Mouse (Mus musculus): ENCODE data around the gene Tanc1. TPM values are rescaled to one million over a fixed set of nuclear protein-coding genes. Genes with fewer than 3 reads are reported as not detected.

The Tanc1 gene
- polyA plus RNA-seq, 1 experiment from 2014 or later: 33.0 TPM

GRCm38 (mm10) chr2:59733410-59733809, 121.6 kb downstream of the Tanc1 start:
- no peak overlapping the region for H3K4me2 ChIP-seq (ENCODE audit: low read depth, low read length)
- H3K36me3 ChIP-seq (ENCODE audit: control insufficient read depth, insufficient read depth, low read length): no peaks in the 10 kb centered on the region
- H3K27me3 ChIP-seq (ENCODE audit: control insufficient read depth, insufficient read depth, low read length): no peaks in the 10 kb centered on the region
- H3K4me1 ChIP-seq (ENCODE audit: control insufficient read depth, insufficient read depth, low read length): peaks cover 4% of the 10 kb centered on the region
- 54% methylated on average over 5 of the region's 5 CpGs for WGBS
- H3K4me3 ChIP-seq (replicated peaks; ENCODE audit: low read length): no peak overlapping the region
- H3K27ac ChIP-seq (ENCODE audit: low read length): 0 out of 2 replicates have a peak overlapping the region, but pooled peaks have one; percentile 5
- H3K9me3 ChIP-seq (replicated peaks; ENCODE audit: control insufficient read depth, low read length): no peaks in the 10 kb centered on the region
- no peak for ATAC-seq (ENCODE audit: insufficient read depth, low FRiP score)
- H3K9ac ChIP-seq (ENCODE audit: low read length): no peak overlapping the region

GRCm38 (mm10) chr2:59736401-59736898, 124.6 kb downstream of the Tanc1 start:
- peaks cover 4% of the 10 kb centered on the region for H3K4me1 ChIP-seq (ENCODE audit: control insufficient read depth, insufficient read depth, low read length)
- no peak overlapping the region for H3K4me3 ChIP-seq (replicated peaks; ENCODE audit: low read length)
- no peaks in the 10 kb centered on the region for H3K9me3 ChIP-seq (replicated peaks; ENCODE audit: control insufficient read depth, low read length)
- H3K27me3 ChIP-seq (ENCODE audit: control insufficient read depth, insufficient read depth, low read length): no peaks in the 10 kb centered on the region
- no peak for ATAC-seq (ENCODE audit: insufficient read depth, low FRiP score)
- H3K27ac ChIP-seq (ENCODE audit: low read length): no peak overlapping the region
- 56% methylated on average over 10 of the region's 10 CpGs for WGBS
- H3K36me3 ChIP-seq (ENCODE audit: control insufficient read depth, insufficient read depth, low read length): no peaks in the 10 kb centered on the region
- H3K9ac ChIP-seq (ENCODE audit: low read length): no peak overlapping the region
- H3K4me2 ChIP-seq (ENCODE audit: low read depth, low read length): no peak overlapping the region

DNA sequence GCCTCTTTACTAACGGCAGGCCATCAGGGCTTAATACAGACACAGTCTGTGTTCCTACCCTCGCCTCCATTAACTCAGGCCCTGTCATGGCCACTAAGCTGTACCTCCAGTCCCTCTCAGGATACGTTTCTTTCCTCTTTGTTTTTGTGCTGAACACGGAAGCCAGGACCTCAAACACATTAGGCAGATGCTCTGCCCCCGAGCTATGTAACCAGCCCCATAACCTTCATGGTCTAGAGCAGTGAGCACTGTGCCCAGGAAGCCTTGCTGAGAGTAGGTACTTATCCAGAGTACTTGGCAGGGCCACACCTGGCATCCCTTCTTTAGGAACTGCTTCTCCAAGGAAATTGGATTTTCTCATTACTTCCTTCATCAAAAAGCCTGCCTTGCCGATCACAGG, 125.5 kb downstream of the Tanc1 start:
- no peaks in the 10 kb centered on the region for H3K9me3 ChIP-seq (replicated peaks; ENCODE audit: control insufficient read depth, low read length)
- H3K4me1 ChIP-seq (ENCODE audit: control insufficient read depth, insufficient read depth, low read length): peaks cover 10% of the 10 kb centered on the region
- H3K4me3 ChIP-seq (replicated peaks; ENCODE audit: low read length): no peak overlapping the region
- H3K9ac ChIP-seq (ENCODE audit: low read length): no peak overlapping the region
- no peaks in the 10 kb centered on the region for H3K27me3 ChIP-seq (ENCODE audit: control insufficient read depth, insufficient read depth, low read length)
- no peaks in the 10 kb centered on the region for H3K36me3 ChIP-seq (ENCODE audit: control insufficient read depth, insufficient read depth, low read length)
- H3K27ac ChIP-seq (ENCODE audit: low read length): no peak overlapping the region
- 87% methylated on average over 6 of the region's 6 CpGs for WGBS
- no peak for ATAC-seq (ENCODE audit: insufficient read depth, low FRiP score)
- H3K4me2 ChIP-seq (ENCODE audit: low read depth, low read length): no peak overlapping the region

DNA sequence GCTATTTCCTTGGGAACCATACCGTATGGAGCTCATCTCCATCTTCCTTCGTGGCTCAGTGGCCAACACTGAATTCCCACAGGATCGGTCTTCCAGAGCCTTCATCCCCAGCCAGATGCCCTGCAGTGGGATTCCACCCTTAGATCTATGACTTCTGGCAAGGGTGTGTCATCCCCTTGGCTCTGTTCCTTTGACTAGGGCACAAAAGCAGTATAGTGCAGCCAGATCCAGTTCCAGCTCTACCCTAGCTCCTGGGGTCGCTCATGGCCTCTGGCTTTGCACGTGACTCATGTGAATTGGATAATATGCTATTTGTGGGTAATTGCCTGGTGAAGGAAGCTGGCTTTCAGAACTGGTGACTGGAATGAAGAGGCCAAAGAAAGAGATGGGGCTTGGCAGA, 126.5 kb downstream of the Tanc1 start:
- peaks cover 10% of the 10 kb centered on the region for H3K4me1 ChIP-seq (ENCODE audit: control insufficient read depth, insufficient read depth, low read length)
- H3K36me3 ChIP-seq (ENCODE audit: control insufficient read depth, insufficient read depth, low read length): no peaks in the 10 kb centered on the region
- no peak overlapping the region for H3K9ac ChIP-seq (ENCODE audit: low read length)
- no peak overlapping the region for H3K4me2 ChIP-seq (ENCODE audit: low read depth, low read length)
- H3K9me3 ChIP-seq (replicated peaks; ENCODE audit: control insufficient read depth, low read length): no peaks in the 10 kb centered on the region
- no peaks in the 10 kb centered on the region for H3K27me3 ChIP-seq (ENCODE audit: control insufficient read depth, insufficient read depth, low read length)
- no peak overlapping the region for H3K4me3 ChIP-seq (replicated peaks; ENCODE audit: low read length)
- WGBS: 82% methylated on average over 5 of the region's 5 CpGs
- H3K27ac ChIP-seq (ENCODE audit: low read length): no peak overlapping the region
- no peak for ATAC-seq (ENCODE audit: insufficient read depth, low FRiP score)

GRCm38 (mm10) chr2:59739036-59739435, 127.2 kb downstream of the Tanc1 start:
- peaks cover 10% of the 10 kb centered on the region for H3K4me1 ChIP-seq (ENCODE audit: control insufficient read depth, insufficient read depth, low read length)
- no peaks in the 10 kb centered on the region for H3K9me3 ChIP-seq (replicated peaks; ENCODE audit: control insufficient read depth, low read length)
- H3K27ac ChIP-seq (ENCODE audit: low read length): no peak overlapping the region
- WGBS: 75% methylated on average over 8 of the region's 8 CpGs
- H3K4me3 ChIP-seq (replicated peaks; ENCODE audit: low read length): no peak overlapping the region
- no peak for ATAC-seq (ENCODE audit: insufficient read depth, low FRiP score)
- no peaks in the 10 kb centered on the region for H3K36me3 ChIP-seq (ENCODE audit: control insufficient read depth, insufficient read depth, low read length)
- no peak overlapping the region for H3K4me2 ChIP-seq (ENCODE audit: low read depth, low read length)
- no peak overlapping the region for H3K9ac ChIP-seq (ENCODE audit: low read length)
- no peaks in the 10 kb centered on the region for H3K27me3 ChIP-seq (ENCODE audit: control insufficient read depth, insufficient read depth, low read length)

GRCm38 (mm10) chr2:59742500-59743116, 130.8 kb downstream of the Tanc1 start:
- WGBS: 61% methylated on average over 12 of the region's 12 CpGs
- Histone ChIP-seq H3K27ac (ENCODE audit: low read length) (peak overlapping the region; percentile 15; the same call in 1 of the 2 replicates), H3K9me3 (replicated peaks; ENCODE audit: control insufficient read depth, low read length) (no peaks in the 10 kb centered on the region), H3K4me3 (replicated peaks; ENCODE audit: low read length) (no peak overlapping the region), H3K9ac (ENCODE audit: low read length) (no peak overlapping the region), H3K27me3 (ENCODE audit: control insufficient read depth, insufficient read depth, low read length) (no peaks in the 10 kb centered on the region), H3K4me2 (ENCODE audit: low read depth, low read length) (no peak overlapping the region), H3K36me3 (ENCODE audit: control insufficient read depth, insufficient read depth, low read length) (no peaks in the 10 kb centered on the region), H3K4me1 (ENCODE audit: control insufficient read depth, insufficient read depth, low read length) (peaks cover 14% of the 10 kb centered on the region)
- ATAC-seq (ENCODE audit: insufficient read depth, low FRiP score): no peak

- ATAC-seq (ENCODE audit: insufficient read depth, low FRiP score): no peak
- no peaks in the 10 kb centered on the region for H3K9me3 ChIP-seq (replicated peaks; ENCODE audit: control insufficient read depth, low read length)
- H3K4me3 ChIP-seq (replicated peaks; ENCODE audit: low read length): no peak overlapping the region
- H3K9ac ChIP-seq (ENCODE audit: low read length): no peak overlapping the region
- H3K27ac ChIP-seq (ENCODE audit: low read length): no peak overlapping the region
- peaks cover 14% of the 10 kb centered on the region; the same call in 1 of the 2 replicates for H3K4me1 ChIP-seq (ENCODE audit: control insufficient read depth, insufficient read depth, low read length)
- H3K4me2 ChIP-seq (ENCODE audit: low read depth, low read length): no peak overlapping the region
- no peaks in the 10 kb centered on the region for H3K27me3 ChIP-seq (ENCODE audit: control insufficient read depth, insufficient read depth, low read length)
- no peaks in the 10 kb centered on the region for H3K36me3 ChIP-seq (ENCODE audit: control insufficient read depth, insufficient read depth, low read length)
- 38% methylated on average over 6 of the region's 6 CpGs for WGBS
These were observed 133.6 kb downstream of the Tanc1 start for GRCm38 (mm10) chr2:59745428-59745827.

DNA sequence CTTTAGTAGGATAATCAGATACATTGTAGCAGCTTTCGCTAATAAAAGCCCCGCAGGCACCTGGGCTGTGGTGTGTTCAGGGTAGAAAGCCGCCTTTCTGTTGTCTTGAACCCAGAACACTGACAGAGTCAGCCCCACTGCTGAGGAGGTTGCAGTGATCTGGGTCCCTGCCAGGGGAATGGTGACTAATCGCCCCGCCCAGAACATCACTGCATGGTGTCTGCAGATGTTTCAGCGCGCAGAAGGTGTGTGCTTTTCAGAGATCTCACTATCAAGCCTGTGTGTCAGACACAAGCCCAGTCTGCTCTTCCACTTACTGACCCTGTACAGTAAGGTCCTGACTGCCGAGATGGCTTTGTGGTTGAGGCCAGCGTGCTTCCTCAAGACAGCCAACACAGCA, 134.2 kb downstream of the Tanc1 start:
- H3K27ac ChIP-seq (ENCODE audit: low read length): no peak overlapping the region
- no peaks in the 10 kb centered on the region for H3K36me3 ChIP-seq (ENCODE audit: control insufficient read depth, insufficient read depth, low read length)
- H3K4me3 ChIP-seq (replicated peaks; ENCODE audit: low read length): no peak overlapping the region
- ATAC-seq (ENCODE audit: insufficient read depth, low FRiP score): no peak
- H3K27me3 ChIP-seq (ENCODE audit: control insufficient read depth, insufficient read depth, low read length): no peaks in the 10 kb centered on the region
- H3K9ac ChIP-seq (ENCODE audit: low read length): no peak overlapping the region; the same call in 1 of the 2 replicates
- H3K4me2 ChIP-seq (ENCODE audit: low read depth, low read length): no peak overlapping the region
- peaks cover 14% of the 10 kb centered on the region; the same call in 1 of the 2 replicates for H3K4me1 ChIP-seq (ENCODE audit: control insufficient read depth, insufficient read depth, low read length)
- no peaks in the 10 kb centered on the region for H3K9me3 ChIP-seq (replicated peaks; ENCODE audit: control insufficient read depth, low read length)
- 77% methylated on average over 9 of the region's 9 CpGs for whole genome bisulfite sequencing

- WGBS: 93% methylated on average over 9 of the region's 9 CpGs
- no peak overlapping the region for H3K4me2 ChIP-seq (ENCODE audit: low read depth, low read length)
- H3K9ac ChIP-seq (ENCODE audit: low read length): no peak overlapping the region
- peaks cover 8% of the 10 kb centered on the region; the same call in 1 of the 2 replicates for H3K4me1 ChIP-seq (ENCODE audit: control insufficient read depth, insufficient read depth, low read length)
- H3K36me3 ChIP-seq (ENCODE audit: control insufficient read depth, insufficient read depth, low read length): no peaks in the 10 kb centered on the region
- ATAC-seq (ENCODE audit: insufficient read depth, low FRiP score): no peak
- H3K4me3 ChIP-seq (replicated peaks; ENCODE audit: low read length): no peak overlapping the region
- no peak overlapping the region for H3K27ac ChIP-seq (ENCODE audit: low read length)
- H3K9me3 ChIP-seq (replicated peaks; ENCODE audit: control insufficient read depth, low read length): no peaks in the 10 kb centered on the region
- H3K27me3 ChIP-seq (ENCODE audit: control insufficient read depth, insufficient read depth, low read length): no peaks in the 10 kb centered on the region
These were observed 135.9 kb downstream of the Tanc1 start for GRCm38 (mm10) chr2:59747757-59748156.
